Mouse (Mus musculus) heart, adult 2 months (tissue): ENCODE measurements at regions not wholly inside any gene's neighbourhood (a gene's known extent, or its start where the extent isn't known, plus 50 kb on each side); places are given as distances from the start of the nearest gene placed in this dataset.

Experiments used
- DNase-seq, 2 experiments: peaks; one replicate each; pipeline ENCODE4 v3.0.0; 2021
- H3K27ac ChIP-seq: fragments of 200-600 bp; 2 replicates; pipeline ENCODE4 v1.8.1; 2022
- H3K27me3 ChIP-seq: fragments of 200-500 bp; 2 replicates; pipeline ENCODE4 v1.6.1; 2012; ENCODE audit warnings: mild to moderate bottlenecking, low read length, inconsistent platforms, mixed read lengths; ENCODE audit not compliant: control insufficient read depth, insufficient read depth
- H3K36me3 ChIP-seq: fragments of 200-500 bp; 2 replicates; pipeline ENCODE4 v1.6.1; 2012; ENCODE audit warnings: low read length, inconsistent platforms; ENCODE audit not compliant: control insufficient read depth, insufficient read depth
- H3K4me1 ChIP-seq: fragments of 200-500 bp; 2 replicates; pipeline ENCODE4 v1.6.1; 2011; ENCODE audit warnings: low read length; ENCODE audit not compliant: control insufficient read depth, insufficient read depth
- H3K4me3 ChIP-seq: fragments of 200-600 bp; 2 replicates; pipeline ENCODE4 v1.8.1; 2022
- H3K79me2 ChIP-seq: fragments of 200-500 bp; replicated peaks from 2 replicates; pipeline ENCODE4 v1.6.1; 2012; ENCODE audit warnings: mild to moderate bottlenecking, inconsistent platforms, low read length, moderate library complexity, mixed read lengths; ENCODE audit not compliant: control insufficient read depth, insufficient read depth
- H3K9ac ChIP-seq: fragments of 200-500 bp; 2 replicates; pipeline ENCODE4 v1.6.1; 2012; ENCODE audit warnings: low read depth, mild to moderate bottlenecking, control low read depth, inconsistent platforms, low read length, mixed read lengths
- CTCF ChIP-seq: fragments of 200-600 bp; IDR thresholded peaks from 2 replicates; pipeline ENCODE4 v1.8.1; 2022; ENCODE audit warnings: antibody characterized with exemption, mild to moderate bottlenecking, moderate library complexity
- EP300 ChIP-seq: fragments of 200-500 bp; IDR thresholded peaks from 2 replicates; pipeline ENCODE4 v1.6.1; 2011; ENCODE audit warnings: low read depth, low read length, control low read depth; ENCODE audit not compliant: insufficient read depth
- POLR2A ChIP-seq: fragments of 200-500 bp; IDR thresholded peaks from 2 replicates; pipeline ENCODE4 v1.6.1; 2011; ENCODE audit warnings: mild to moderate bottlenecking, low read depth, low read length, control low read depth; ENCODE audit not compliant: insufficient read depth
- WGBS: fragments of 180-500 bp; shearing (Covaris S2); methylation state at CpG from one replicate; pipeline ENCODE4 v1.1.7; 2018; 5-methylcytosine and 5-hydroxymethylcytosine counted together
- intact Hi-C: fragments of 180-260 bp; cut with DNase I; formaldehyde crosslinking; loops from one replicate; pipeline ENCODE4 v1.15.1; 2025

DNA sequence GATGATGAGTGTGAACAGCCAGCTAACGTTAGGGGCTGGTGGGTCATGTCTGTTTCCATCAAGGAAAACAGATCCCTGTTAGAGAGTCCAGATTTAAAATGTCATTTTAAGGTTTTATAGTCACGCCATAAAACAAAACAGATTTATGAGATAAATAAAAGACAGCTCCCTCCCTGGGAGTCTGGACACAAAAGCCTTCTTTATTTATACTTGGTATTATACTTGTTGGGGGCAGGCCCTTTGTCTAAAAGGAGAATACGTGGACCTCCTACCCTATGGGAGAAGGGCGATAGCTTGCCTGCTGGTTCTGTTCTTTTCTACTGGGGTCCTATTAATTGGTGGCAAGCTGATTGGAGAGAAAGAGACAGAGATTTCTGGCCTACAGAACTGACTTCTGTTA, 520.1 kb upstream of the Nox3 start:
- no peak overlapping the region for H3K27ac ChIP-seq
- no peak overlapping the region for H3K9ac ChIP-seq
- H3K4me3 ChIP-seq, result no peak overlapping the region
- intact Hi-C loops, result no loop called here
- no peaks in the 10 kb centered on the region for H3K27me3 ChIP-seq
- 82% methylated on average over 4 of the region's 4 CpGs for WGBS
- no peaks in the 10 kb centered on the region for H3K79me2 ChIP-seq
- H3K36me3 ChIP-seq, result peaks cover 2% of the 10 kb centered on the region; the same call in 1 of the 2 replicates
- peaks cover 5% of the 10 kb centered on the region for H3K4me1 ChIP-seq
- no peak for DNase-seq
- no peak for TF ChIP-seq POLR2A
- TF ChIP-seq CTCF, result no peak
- TF ChIP-seq EP300, result no peak

DNA sequence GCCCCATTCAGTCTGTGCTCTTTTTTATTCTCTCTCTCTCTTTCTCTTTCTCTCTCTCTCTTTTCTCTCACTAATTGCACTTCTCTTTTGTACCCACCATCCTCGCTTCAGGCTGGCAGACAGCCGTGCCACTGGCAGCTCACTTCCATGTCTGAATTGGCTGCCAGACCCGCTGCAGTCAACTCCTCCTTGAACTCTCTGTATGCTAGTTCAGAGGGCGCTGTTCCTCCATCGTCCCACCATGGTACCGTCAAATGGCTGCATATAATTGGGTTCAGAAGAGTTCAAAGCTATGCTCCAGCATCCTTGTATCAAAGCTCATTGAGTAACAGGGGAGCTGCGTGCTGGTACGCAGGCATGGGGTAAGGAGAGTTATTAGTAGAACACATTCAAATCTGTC, 520.7 kb upstream of the Nox3 start:
- Histone ChIP-seq H3K4me3 (no peak overlapping the region), H3K36me3 (peaks cover 5% of the 10 kb centered on the region; the same call in 1 of the 2 replicates), H3K27ac (no peak overlapping the region), H3K9ac (no peak overlapping the region), H3K79me2 (no peaks in the 10 kb centered on the region), H3K4me1 (peaks cover 5% of the 10 kb centered on the region), H3K27me3 (no peaks in the 10 kb centered on the region)
- DNase-seq, result no peak
- intact Hi-C loops, result no loop called here
- no peak for TF ChIP-seq CTCF
- no peak for TF ChIP-seq EP300
- TF ChIP-seq POLR2A, result no peak
- 87% methylated on average over 8 of the region's 8 CpGs for WGBS

DNA sequence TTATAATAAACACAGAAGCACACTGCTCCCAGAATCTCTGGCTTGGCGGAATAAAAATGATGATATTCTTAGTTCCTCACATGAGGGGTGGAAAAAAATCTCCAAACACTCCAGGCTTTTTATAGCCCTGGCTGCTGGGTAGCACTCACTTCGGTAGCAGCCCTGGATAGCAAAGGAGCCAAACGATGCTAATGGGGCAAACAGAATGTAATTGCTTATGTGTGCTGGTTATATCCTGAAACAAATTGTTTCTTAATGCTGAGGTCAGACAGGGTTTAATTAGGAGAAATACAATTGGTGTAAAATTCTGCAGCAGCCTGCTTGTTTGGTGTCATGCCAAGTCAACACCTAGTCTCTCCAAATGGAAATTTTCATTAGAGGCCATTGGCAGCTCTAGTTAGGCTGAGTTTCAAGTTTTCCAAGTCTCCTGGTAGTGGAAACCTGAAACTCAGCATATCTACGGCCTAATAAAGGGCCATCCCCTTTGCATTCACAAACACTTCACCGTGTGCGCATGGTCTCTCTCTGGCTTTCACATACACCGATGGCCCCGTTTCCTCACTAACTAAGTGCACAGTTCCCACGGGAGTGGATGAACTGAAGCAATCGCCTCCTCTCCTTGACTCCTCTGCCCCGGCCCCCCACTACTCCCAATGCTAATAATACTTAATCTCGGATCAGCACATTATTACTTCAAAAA, 524.8 kb upstream of the Nox3 start:
- H3K36me3 ChIP-seq, result peaks cover 5% of the 10 kb centered on the region; the same call in 1 of the 2 replicates
- intact Hi-C loops, result no loop called here
- peak overlapping the region; percentile 19; the same call in 1 of the 2 replicates for H3K9ac ChIP-seq
- DNase-seq, result peak; percentile 33 to 35
- peak overlapping the region; percentile 84 for H3K27ac ChIP-seq
- H3K4me1 ChIP-seq, result peaks cover 5% of the 10 kb centered on the region
- H3K4me3 ChIP-seq, result no peak overlapping the region
- WGBS, result 48% methylated on average over 12 of the region's 12 CpGs
- H3K27me3 ChIP-seq, result no peaks in the 10 kb centered on the region
- H3K79me2 ChIP-seq, result no peaks in the 10 kb centered on the region
- no peak for TF ChIP-seq CTCF
- peak; percentile 42; the same call in 1 of the 2 replicates for TF ChIP-seq POLR2A

DNA sequence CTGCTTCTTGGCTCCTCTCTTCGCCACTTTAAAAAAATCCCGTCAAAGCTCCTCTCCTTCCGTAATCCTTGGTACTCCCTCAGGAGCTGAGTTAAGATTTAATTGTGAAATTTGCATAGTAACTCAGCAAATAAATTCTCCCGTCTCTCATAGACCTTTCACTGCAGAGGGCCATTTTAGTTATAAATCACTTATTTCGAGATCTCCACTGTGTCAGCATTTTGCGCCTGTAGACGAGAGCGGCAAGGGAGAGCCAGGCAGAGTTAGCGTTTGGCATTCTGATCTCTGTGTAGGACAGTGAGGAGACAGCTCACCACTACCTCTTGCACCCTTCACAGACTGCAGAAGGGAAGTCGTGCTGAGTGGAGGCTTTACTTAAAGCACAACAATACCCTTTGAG, 531.8 kb upstream of the Nox3 start:
- Histone ChIP-seq H3K4me3 (no peak overlapping the region), H3K27ac (no peak overlapping the region), H3K36me3 (no peaks in the 10 kb centered on the region), H3K9ac (no peak overlapping the region), H3K27me3 (peaks cover under 1% of the 10 kb centered on the region; the same call in 1 of the 2 replicates), H3K4me1 (no peaks in the 10 kb centered on the region), H3K79me2 (no peaks in the 10 kb centered on the region)
- DNase-seq, result no peak
- intact Hi-C loops, result no loop called here
- 77% methylated on average over 10 of the region's 10 CpGs for WGBS
- TF ChIP-seq EP300, result no peak
- no peak for TF ChIP-seq POLR2A
- TF ChIP-seq CTCF, result no peak

DNA sequence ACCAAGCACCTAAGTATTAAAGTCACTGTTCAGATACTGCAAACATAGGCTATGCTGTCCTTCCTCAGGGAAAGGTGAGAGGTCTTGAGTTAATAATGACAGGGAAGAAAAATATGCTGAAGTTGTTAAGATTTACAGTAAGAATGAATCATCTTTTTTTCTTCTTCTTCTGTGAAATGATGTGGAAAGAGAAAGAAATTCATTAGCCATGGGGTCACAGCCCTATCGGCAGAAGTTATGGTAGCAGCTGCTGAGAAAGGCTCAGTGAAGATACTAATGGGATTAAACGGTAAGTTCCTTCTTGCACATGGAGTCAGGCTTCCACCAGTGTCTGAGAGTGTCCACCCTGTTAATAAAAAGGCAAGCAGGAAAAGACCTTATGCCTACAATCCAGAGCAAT, 533.9 kb upstream of the Nox3 start:
- Histone ChIP-seq H3K27me3 (peaks cover 2% of the 10 kb centered on the region; the same call in 1 of the 2 replicates), H3K9ac (no peak overlapping the region), H3K79me2 (no peaks in the 10 kb centered on the region), H3K4me3 (no peak overlapping the region), H3K27ac (no peak overlapping the region), H3K4me1 (no peaks in the 10 kb centered on the region), H3K36me3 (no peaks in the 10 kb centered on the region)
- intact Hi-C loops, result no loop called here
- DNase-seq, result no peak
- TF ChIP-seq CTCF, result no peak
- no peak for TF ChIP-seq POLR2A
- no peak for TF ChIP-seq EP300
- 68% methylated on average over 2 of the region's 2 CpGs for WGBS

DNA sequence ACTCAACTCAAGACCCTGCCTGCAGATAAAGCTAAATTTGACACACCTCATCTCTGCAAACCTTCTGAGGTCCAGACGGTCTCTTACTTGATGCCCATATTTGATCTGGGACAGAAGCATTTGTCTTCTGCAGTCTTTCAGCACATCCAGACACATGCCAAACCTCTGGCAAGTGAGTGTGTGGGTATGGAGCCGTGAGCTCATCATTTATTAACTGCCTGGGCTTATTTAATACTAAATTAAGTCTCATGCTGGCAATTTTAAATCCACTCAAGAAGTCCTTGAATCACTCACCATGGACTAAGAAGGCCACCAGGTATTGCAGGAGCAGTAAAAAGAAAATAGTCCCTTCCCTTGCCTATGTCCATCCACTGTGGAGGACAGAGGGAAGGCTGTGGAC, 554.4 kb upstream of the Nox3 start:
- DNase-seq, result no peak
- 77% methylated on average over 2 of the region's 2 CpGs for WGBS
- no peaks in the 10 kb centered on the region for H3K36me3 ChIP-seq
- H3K9ac ChIP-seq, result no peak overlapping the region
- TF ChIP-seq CTCF (no peak), EP300 (no peak), POLR2A (no peak)
- intact Hi-C loops, result no loop called here
- no peaks in the 10 kb centered on the region for H3K27me3 ChIP-seq
- no peaks in the 10 kb centered on the region for H3K79me2 ChIP-seq
- no peak overlapping the region for H3K4me3 ChIP-seq
- H3K4me1 ChIP-seq, result no peaks in the 10 kb centered on the region
- no peak overlapping the region for H3K27ac ChIP-seq
